Mouse (Mus musculus): ENCODE data around the gene Rps5. TPM values are rescaled to one million over a fixed set of nuclear protein-coding genes. Genes with fewer than 3 reads are reported as not detected.
"Not testable (repeated sequence)": the region's sequence is repeated elsewhere in the genome, so short reads cannot be mapped to it uniquely, and the experiment has no call there.

Gene Rps5
- total RNA-seq, 2 experiments from 2014 or later, result 374 to 377 TPM

DNA sequence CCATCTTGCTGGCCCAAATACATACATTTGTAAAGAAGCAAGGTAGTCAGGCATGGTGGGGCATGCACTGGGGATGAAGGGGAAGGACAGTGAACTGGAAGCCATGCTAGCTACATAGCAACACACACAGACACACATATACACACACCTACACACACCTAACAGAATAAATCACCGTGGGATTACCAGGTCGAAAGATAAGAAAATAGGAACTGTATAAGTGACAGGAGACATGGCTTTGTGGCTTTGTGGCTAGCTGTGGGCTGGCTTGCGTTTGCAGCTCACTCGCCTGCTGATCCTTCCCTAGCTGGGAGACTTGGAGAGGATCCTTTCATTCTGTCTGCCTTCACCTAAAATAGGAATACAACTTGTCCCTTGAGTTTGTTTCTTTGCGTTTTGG, 20.6 kb upstream of the Rps5 start:
- no peak overlapping the region for H3K4me3 ChIP-seq
- no peak for TF ChIP-seq CTCF (IDR thresholded peaks at IDR 0.05)
- H3K27ac ChIP-seq, result no peak overlapping the region
- DNase-seq (ENCODE audit: extremely low spot score in 1 of 2, low spot score in 2 of 2), result no peak
- intact Hi-C loops (cut with DNase I), result no loop called here

DNA sequence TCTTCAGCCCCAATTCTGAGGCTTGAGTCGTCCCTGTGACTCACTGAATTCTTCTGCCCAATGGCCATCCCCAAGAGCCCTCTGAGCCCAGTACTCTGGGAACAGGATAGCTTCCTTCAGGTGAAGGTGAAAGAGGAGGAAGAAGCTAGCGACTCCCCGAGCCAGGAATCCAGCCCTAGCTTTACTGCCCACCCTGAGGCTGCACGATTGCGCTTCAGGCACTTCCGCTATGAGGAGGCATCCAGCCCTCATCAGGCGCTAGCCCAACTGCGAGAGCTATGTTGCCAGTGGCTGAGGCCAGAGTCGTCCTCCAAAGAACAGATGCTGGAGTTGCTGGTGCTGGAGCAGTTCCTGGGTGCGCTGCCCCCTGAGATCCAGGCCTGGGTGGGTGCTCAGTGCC, 18.5 kb upstream of the Rps5 start:
- intact Hi-C loops (cut with DNase I), result no loop called here
- Histone ChIP-seq H3K27ac (no peak overlapping the region), H3K4me3 (no peak overlapping the region)
- TF ChIP-seq CTCF (IDR thresholded peaks at IDR 0.05), result no peak
- DNase-seq (ENCODE audit: extremely low spot score in 1 of 2, low spot score in 2 of 2), result no peak

DNA sequence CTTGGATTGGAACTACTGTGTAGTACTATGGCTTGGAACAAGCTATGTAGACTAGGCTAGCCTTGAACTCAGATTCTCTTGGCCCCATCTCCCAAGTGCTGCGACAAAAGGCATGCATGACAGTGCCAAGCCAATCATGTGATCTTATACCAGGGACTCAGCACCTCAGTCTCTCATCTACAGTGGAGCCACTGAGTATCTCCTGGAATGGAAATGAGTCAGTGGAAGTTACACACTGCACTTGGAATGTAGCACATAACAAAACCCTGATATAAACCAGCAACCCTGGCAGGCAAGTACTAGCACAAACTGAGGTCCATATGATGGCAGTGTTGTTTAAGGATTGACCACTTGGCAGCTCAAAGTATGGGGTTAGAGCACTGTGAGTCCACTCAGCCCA, 16.9 kb upstream of the Rps5 start:
- Histone ChIP-seq H3K4me3 (no peak overlapping the region), H3K27ac (no peak overlapping the region)
- DNase-seq (ENCODE audit: extremely low spot score in 1 of 2, low spot score in 2 of 2), result no peak
- TF ChIP-seq CTCF (IDR thresholded peaks at IDR 0.05), result no peak
- intact Hi-C loops (cut with DNase I), result no loop called here

DNA sequence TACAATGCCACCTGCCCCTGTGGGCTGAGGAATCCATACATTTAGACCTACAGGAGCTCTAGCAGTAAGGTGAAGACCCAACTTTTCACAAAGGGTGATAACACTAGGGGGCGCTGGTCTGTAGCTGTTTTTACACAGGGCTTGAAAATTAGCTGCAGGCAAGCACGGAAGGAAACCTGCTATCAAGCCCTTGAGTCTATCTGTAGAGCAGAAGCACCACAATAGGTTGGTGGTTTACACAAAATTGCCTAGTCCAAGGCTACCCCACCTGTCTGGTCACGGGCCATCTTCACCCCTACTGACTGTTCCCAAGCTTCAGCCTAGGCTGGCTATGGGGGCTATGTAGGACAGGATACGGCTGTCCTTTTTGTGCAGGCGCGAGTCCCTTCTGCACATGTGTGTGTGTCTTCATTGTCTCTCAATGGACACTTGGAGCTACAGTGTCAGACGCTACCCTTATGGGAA, 12.6 kb upstream of the Rps5 start:
- intact Hi-C loops (cut with DNase I), result no loop called here

DNA sequence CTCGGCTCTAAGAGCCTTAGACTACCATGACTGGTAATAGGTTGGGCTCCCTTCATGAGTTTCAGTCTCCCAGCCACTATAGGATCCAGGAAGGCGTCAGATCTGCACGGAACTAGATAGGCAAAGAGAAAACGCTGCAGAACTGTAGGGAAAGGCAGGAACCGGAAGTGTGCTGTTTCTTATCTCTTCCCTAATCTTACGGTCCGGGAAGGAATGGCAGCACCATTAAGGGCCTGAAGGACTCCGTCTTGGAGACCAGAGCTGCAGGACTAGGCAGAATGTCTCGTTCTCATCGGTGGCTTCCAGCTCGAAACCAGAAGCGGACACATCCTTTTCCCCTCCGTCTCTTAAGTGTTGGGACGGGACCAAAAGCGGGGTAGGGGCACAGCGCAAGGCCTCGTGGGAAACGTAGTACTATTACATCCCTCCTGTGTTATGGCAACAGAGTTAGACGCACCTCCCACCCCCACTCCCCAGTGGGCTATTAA, 11.9 kb upstream of the Rps5 start:
- peak; percentile 64 to 70 for DNase-seq (ENCODE audit: extremely low spot score in 1 of 2, low spot score in 2 of 2)
- no peak for TF ChIP-seq CTCF (IDR thresholded peaks at IDR 0.05)
- Histone ChIP-seq H3K27ac (peak overlapping the region; percentile 88), H3K4me3 (peak overlapping the region; percentile 48)
- intact Hi-C loops (cut with DNase I), result no loop called here

More for the DNA sequence above, 12.6 kb upstream of the Rps5 start:
- peak; percentile 67 to 76 for DNase-seq (ENCODE audit: extremely low spot score in 1 of 2, low spot score in 2 of 2)
- H3K4me3 ChIP-seq, result peak overlapping the region; percentile 48
- H3K27ac ChIP-seq, result peak overlapping the region; percentile 88
- TF ChIP-seq CTCF (IDR thresholded peaks at IDR 0.05), result peak; percentile 77

DNA sequence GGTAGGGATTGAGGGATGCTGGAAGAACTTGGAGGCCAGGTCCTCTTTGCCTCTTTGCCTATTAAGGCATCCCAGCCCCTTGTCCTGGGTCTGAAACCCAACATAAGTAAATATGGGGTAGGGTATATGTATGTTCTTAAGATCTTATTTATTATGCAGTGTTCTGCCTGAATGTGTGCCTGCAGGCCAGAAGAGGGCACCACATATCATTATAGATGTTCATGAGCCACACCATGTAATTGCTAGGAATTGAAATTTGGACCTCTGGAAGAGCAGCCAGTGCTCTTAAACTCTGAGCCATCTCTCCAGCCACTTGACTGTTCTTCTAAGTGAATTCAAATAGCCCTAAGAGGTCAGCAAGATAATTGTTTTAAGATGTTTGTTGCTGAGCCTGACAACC, 8.5 kb upstream of the Rps5 start:
- peak; percentile 59 for TF ChIP-seq CTCF (IDR thresholded peaks at IDR 0.05)
- DNase-seq (ENCODE audit: extremely low spot score in 1 of 2, low spot score in 2 of 2), result no peak
- intact Hi-C loops (cut with DNase I), result no loop called here
- no peak overlapping the region for H3K27ac ChIP-seq
- H3K4me3 ChIP-seq, result no peak overlapping the region

DNA sequence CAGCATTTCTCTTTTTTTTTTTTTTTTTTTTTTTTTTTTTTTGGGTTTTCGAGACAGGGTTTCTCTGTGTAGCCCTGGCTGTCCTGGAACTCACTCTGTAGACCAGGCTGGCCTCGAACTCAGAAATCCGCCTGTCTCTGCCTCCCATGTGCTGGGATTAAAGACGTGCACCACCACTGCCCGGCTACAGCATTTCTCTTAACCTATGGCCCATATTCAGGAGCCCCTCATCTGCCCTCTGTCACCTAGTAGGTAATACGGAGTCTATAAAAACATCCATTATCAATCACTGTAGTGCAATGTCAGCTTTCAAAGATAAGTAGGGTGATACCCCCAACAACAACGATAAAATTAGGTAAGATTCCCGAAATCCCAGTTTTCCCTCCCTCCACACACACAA, 1.6 kb upstream of the Rps5 start:
- H3K27ac ChIP-seq; H3K4me3 ChIP-seq; DNase-seq (ENCODE audit: extremely low spot score in 1 of 2, low spot score in 2 of 2): not testable (repeated sequence)
- intact Hi-C loops (cut with DNase I), result loop anchor here (5.0 kb wide), 3 partner anchors 87 to 132 kb away; partner anchors contain the start of genes Mzf1 and Ube2m

DNA sequence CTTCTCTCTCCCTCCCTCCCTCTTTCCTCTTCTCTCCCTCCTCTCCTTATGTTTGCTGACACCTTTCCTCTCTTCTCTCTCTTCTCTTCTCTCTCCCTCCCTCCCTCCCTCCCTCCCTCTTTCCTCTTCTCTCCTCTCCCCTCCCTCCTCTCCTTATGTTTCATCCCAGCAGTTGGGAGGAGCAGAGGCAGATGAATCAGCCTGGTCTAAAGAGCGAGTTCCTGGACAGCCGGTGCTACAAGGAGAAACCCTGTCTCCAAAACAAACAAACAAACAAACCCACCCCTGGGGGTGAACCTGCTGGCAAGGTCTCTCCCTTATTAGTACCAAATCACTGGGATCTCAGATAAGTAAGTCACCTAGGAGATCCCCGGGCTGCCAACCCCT, 779 bp upstream of the Rps5 start:
- DNase-seq (ENCODE audit: extremely low spot score in 1 of 2, low spot score in 2 of 2), result no peak
- H3K27ac ChIP-seq, result peak overlapping the region; percentile 98
- intact Hi-C loops (cut with DNase I), result loop anchor here (5.0 kb wide), 3 partner anchors 86 to 131 kb away; partner anchors contain the start of genes Mzf1 and Ube2m
- no peak for TF ChIP-seq CTCF (IDR thresholded peaks at IDR 0.05)
- peak overlapping the region; percentile 85 for H3K4me3 ChIP-seq

DNA sequence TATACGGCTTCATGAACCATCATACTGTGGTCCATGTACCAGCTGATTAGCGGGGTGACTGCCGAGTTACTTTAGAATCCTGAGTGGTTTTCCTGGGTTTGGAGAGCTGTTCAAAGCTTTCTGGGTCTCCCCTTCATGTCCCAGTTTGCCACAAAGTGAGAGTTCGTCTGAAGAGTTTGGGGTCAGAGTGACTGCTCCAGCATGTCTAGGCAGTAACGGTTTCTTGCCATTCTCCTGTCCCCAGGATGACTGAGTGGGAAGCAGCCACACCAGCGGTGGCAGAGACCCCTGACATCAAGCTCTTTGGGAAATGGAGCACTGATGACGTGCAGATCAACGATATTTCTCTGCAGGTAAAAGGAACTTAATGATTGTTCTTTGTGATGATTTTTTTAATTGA, 639 bp downstream of the Rps5 start:
- no peak for DNase-seq (ENCODE audit: extremely low spot score in 1 of 2, low spot score in 2 of 2)
- intact Hi-C loops (cut with DNase I), result loop anchor here (2.0 to 5.0 kb wide), 5 partner anchors 24 to 130 kb away; partner anchors contain the start of genes Mzf1, Ube2m and Zfp324
- H3K4me3 ChIP-seq, result peak overlapping the region; percentile 85
- no peak for TF ChIP-seq CTCF (IDR thresholded peaks at IDR 0.05)
- H3K27ac ChIP-seq, result peak overlapping the region; percentile 72; the same call in 1 of the 2 replicates

DNA sequence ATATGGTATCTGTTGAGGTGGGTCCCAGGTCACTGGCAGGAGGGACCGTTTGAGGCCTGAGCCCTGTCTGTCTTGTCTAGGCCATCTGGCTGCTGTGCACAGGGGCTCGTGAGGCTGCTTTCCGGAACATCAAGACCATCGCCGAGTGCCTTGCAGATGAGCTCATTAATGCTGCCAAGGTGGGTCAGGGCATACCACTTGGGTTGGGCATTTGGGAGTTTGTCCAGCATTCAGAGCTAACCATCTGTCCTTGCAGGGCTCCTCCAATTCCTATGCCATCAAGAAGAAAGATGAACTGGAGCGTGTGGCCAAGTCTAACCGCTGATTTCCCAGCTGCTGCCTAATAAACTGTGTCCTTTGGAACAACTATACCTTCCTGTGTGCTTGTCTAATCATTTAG, 4.2 kb downstream of the Rps5 start:
- no peak overlapping the region for H3K4me3 ChIP-seq
- intact Hi-C loops (cut with DNase I), result loop anchor here (2.0 kb wide), 1 partner anchor 20 kb away; no protein-coding TSS in a partner anchor
- no peak overlapping the region for H3K27ac ChIP-seq
- no peak for DNase-seq (ENCODE audit: extremely low spot score in 1 of 2, low spot score in 2 of 2)
- no peak for TF ChIP-seq CTCF (IDR thresholded peaks at IDR 0.05)

DNA sequence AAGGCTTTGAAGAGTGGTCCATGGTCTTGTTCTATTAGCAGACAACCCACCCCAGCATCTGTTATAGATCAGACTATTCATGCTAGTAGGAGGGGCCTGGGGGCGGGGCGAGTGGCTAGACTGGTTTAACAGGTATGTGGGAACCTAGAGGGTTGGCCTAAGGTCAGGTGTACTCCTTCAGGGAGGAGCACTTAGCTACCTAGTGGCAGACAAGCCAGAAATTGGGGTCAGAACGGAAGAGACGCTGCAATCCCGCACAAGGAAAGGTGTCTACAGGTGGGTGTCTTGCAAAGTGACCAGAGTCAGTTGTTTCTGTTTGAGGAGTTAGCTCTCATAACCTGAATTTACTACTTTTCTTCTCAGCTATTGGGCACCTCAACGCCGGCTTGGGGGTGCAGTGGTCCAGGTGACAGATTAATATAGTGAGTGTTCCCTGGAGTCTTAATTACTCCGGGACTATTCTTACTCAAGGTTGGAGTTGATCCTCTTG, 5.1 kb downstream of the Rps5 start, which contains the start of gene Rnf225:
Gene Rnf225, plus strand, starts transcription at position 226 of the 490 bp plus-strand sequence.
- H3K27ac ChIP-seq, result no peak within 1 kb of the TSS; the same call in 1 of the 2 replicates

DNA sequence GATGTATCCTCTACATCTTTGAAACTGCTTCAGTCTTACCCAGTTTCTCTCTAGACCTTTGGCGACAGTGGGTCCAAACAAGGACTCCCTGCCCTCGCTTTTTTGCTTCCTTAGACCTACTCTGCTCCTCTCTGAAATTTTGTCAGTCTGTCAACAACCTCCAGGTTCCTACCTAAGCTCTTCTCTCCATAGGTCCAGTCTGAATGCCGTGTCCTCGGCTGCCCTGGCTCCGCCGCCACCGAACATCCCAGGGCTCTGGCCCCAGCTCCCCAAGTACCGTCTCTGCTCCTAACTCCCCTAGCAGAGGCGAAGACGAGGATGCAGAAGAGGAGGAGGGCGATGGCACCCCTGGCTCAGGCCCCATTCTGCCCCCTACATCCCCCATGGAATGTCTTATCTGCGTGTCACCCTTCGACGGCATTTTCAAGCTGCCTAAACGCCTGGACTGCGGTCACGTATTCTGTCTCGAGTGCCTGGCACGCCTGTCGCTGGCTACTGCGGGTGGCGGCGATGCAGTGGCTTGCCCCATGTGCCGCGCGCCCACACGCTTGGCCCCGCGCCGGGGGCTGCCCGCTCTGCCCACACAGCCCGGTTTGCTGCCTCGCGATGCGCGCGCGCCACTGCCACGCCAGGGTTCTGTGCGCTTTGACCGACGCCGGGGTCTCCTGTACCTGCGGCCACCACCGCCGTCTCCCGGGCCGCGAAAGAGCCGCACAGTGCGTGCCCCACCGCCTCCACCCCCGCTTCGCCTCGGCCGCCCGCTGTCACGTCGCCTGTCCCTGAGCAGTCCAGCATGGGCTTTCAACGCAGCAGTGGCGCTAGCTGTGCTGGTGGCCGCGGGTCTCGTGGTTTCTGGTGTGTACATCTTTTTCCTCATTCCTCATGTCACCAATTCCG, 5.9 kb downstream of the Rps5 start:
- Histone ChIP-seq H3K4me3 (peak overlapping the region; percentile 47), H3K27ac (no peak overlapping the region; the same call in 1 of the 2 replicates)
- peak; percentile 34 to 55 for DNase-seq (ENCODE audit: extremely low spot score in 1 of 2, low spot score in 2 of 2)
- intact Hi-C loops (cut with DNase I), result loop anchor here (2.0 kb wide), 1 partner anchor 19 kb away; no protein-coding TSS in a partner anchor
- TF ChIP-seq CTCF (IDR thresholded peaks at IDR 0.05), result no peak

More for the DNA sequence above, 5.1 kb downstream of the Rps5 start, which contains the start of gene Rnf225:
- peak within 1 kb of the TSS; percentile 47 for H3K4me3 ChIP-seq
- no peak for DNase-seq (ENCODE audit: extremely low spot score in 1 of 2, low spot score in 2 of 2)
- no peak for TF ChIP-seq CTCF (IDR thresholded peaks at IDR 0.05)
- intact Hi-C loops (cut with DNase I), result loop anchor here (2.0 kb wide), 1 partner anchor 20 kb away; no protein-coding TSS in a partner anchor

Data from left cerebral cortex, adult 2 months (tissue).